Mouse (Mus musculus) forebrain, embryonic 14.5 days (tissue): ENCODE data around the gene Muc2. TPM values are rescaled to one million over a fixed set of nuclear protein-coding genes. Genes with fewer than 3 reads are reported as not detected.

Source experiments
- ATAC-seq: fragments of 200-750 bp; cut with Nextera tagmentation; 2 replicates; pipeline ENCODE4 v1.8.0; 2017; ENCODE audit warnings: mild to moderate bottlenecking, moderate library complexity
- DNase-seq: peaks from one replicate; pipeline ENCODE4 v3.0.0-alpha.2; 2015; ENCODE audit warnings: low spot score
- H3K27ac ChIP-seq: fragments of 300-500 bp; sonication (generic); 2 replicates; pipeline ENCODE4 v1.5.1; 2014; ENCODE audit warnings: low read depth, mild to moderate bottlenecking, control low read depth, low read length, moderate library complexity
- H3K27me3 ChIP-seq: fragments of 300-500 bp; sonication (generic); replicated peaks from 2 replicates; pipeline ENCODE4 v1.6.1; 2014; ENCODE audit warnings: low read length, control low read depth, mixed read lengths; ENCODE audit not compliant: control insufficient read depth, insufficient read depth
- H3K36me3 ChIP-seq: fragments of 300-500 bp; sonication (generic); 2 replicates; pipeline ENCODE4 v1.6.1; 2014; ENCODE audit warnings: low read length, control low read depth; ENCODE audit not compliant: control insufficient read depth, insufficient read depth
- H3K4me1 ChIP-seq: fragments of 300-500 bp; sonication (generic); 2 replicates; pipeline ENCODE4 v1.6.1; 2014; ENCODE audit warnings: antibody characterized with exemption, low read length, control low read depth; ENCODE audit not compliant: control insufficient read depth, insufficient read depth
- H3K4me2 ChIP-seq: fragments of 300-500 bp; sonication (generic); 2 replicates; pipeline ENCODE4 v1.6.1; 2014; ENCODE audit warnings: mild to moderate bottlenecking, control low read depth, low read length
- H3K4me3 ChIP-seq: fragments of 300-500 bp; sonication (generic); 2 replicates; pipeline ENCODE4 v1.5.1; 2014; ENCODE audit warnings: low read depth, low read length, control low read depth
- H3K9ac ChIP-seq: fragments of 300-500 bp; sonication (generic); 2 replicates; pipeline ENCODE4 v1.6.1; 2014; ENCODE audit warnings: mild to moderate bottlenecking, low read length, control low read depth, moderate library complexity
- H3K9me3 ChIP-seq: fragments of 300-500 bp; sonication (generic); replicated peaks from 2 replicates; pipeline ENCODE4 v1.6.1; 2016; ENCODE audit warnings: low read length, control low read depth, mixed read lengths; ENCODE audit not compliant: control insufficient read depth
- WGBS: fragments of 180-500 bp; shearing (Covaris S2); extraction: QIAGEN DNeasy Blood & Tissue Kit; methylation state at CpG from one replicate; pipeline ENCODE4 v1.1.7; 2014; 5-methylcytosine and 5-hydroxymethylcytosine counted together
- polyA plus RNA-seq: library from polyadenylated mRNA; unstranded; fragments of >200 nt; fragmentation: Nextera tagmentation; extraction: Ambion mirVana; gene quantifications from 2 replicates; pipeline ENCODE4 v1.2.1, GENCODE M21; 2014

The Muc2 gene
- polyA plus RNA-seq = not detected in 2 replicates

DNA sequence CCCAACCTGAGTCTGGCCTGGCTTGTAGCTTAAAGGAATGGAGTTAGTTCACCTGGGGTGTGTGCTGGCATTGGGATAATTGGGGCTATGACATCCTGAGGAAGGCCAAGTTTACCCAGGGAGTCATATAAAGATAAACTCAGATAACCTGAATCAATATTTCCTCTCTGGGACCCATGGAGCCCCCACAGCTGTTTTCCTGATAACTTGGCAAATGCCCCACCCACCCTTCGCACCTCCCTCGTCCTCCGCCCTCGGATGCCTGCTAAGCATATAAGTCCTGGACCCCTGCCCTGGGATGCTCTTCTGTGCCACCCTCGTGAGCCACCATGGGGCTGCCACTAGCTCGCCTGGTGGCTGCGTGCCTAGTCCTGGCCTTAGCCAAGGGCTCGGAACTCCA is at the start of gene Muc2:
TSS of gene Muc2 (plus strand) at position 301 of the 400 bp plus-strand sequence.
- DNase-seq = no peak
- H3K9me3 ChIP-seq = no peaks in the 10 kb centered on the region
- no peaks in the 10 kb centered on the region for H3K36me3 ChIP-seq
- H3K4me2 ChIP-seq = no peak within 1 kb of the TSS
- ATAC-seq = no peak
- 87% methylated on average over 8 of the region's 8 CpGs for WGBS
- no peak within 1 kb of the TSS for H3K27ac ChIP-seq
- no peak within 1 kb of the TSS for H3K9ac ChIP-seq
- H3K27me3 ChIP-seq = no peaks in the 10 kb centered on the region
- H3K4me1 ChIP-seq = no peaks in the 10 kb centered on the region
- H3K4me3 ChIP-seq = no peak within 1 kb of the TSS

DNA sequence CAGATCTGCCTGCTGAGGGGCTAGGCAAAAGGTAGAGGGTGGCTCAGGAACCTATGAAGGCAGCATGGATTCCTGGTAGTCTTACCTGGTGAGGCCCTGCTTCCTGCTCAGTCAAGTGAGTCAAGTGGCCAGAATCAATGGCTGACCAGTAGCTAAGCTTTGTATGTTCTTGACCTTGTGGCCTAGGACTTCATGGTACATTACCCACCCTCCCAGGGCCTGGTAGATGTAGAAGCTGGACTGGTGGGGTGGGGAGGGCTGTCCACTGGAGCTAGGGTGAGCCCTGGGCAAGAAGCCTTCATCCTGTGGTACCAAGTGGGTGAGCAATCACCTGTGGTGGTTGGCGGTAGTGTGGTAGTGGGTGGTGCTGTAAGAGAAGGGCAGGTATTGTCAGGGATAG is 47.8 kb upstream of the Muc2 start:
- Histone ChIP-seq H3K27ac (no peak overlapping the region), H3K9me3 (no peaks in the 10 kb centered on the region), H3K9ac (no peak overlapping the region), H3K36me3 (no peaks in the 10 kb centered on the region), H3K4me2 (no peak overlapping the region), H3K27me3 (no peaks in the 10 kb centered on the region), H3K4me1 (no peaks in the 10 kb centered on the region), H3K4me3 (no peak overlapping the region)
- 100% methylated on average over 1 of the region's 1 CpGs for WGBS
- ATAC-seq = no peak
- no peak for DNase-seq

DNA sequence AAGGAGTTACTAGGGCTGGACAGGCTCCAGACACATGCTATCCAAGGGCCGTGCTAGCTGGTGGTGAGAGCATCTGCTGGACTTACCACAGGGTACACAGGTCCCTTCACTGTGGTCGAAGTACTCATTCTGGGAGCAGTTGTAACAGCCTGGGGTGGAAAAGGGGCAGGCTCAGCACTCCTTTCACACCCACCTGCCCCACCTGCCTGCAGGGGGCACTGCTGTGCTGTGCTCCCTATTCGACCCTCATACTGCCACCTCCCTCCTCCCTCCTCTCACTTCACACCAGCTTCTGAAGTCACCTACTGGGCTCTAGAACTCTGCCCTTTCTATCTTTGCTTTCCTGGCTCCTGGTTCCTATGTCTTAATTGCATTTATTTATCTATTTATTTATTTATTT is 47.0 kb upstream of the Muc2 start:
- Histone ChIP-seq H3K27ac (no peak overlapping the region), H3K4me2 (no peak overlapping the region), H3K36me3 (no peaks in the 10 kb centered on the region), H3K4me3 (no peak overlapping the region), H3K9ac (no peak overlapping the region), H3K9me3 (no peaks in the 10 kb centered on the region), H3K27me3 (no peaks in the 10 kb centered on the region), H3K4me1 (no peaks in the 10 kb centered on the region)
- ATAC-seq (no peak), DNase-seq (no peak)
- WGBS = 50% methylated on average over 3 of the region's 3 CpGs

DNA sequence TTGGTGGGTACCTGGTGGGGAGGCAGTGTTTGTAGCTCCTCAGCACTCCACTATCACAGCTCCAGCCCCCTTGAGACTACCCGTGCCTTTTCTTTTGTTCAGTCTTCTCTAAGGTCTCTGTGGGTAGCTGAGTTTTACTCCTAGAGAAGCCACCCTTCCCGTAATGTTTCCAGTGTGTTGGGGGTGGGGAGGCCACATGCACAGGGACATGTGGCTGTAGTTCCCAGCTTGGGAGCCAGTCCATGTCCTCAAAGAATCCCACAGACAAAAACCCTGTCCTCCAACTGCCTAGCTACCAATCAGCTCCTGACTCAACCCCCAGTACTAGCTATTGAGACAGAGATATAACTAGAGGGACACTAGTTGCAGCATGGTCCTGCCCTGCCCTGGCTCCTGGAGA is 43.1 kb upstream of the Muc2 start:
- no peaks in the 10 kb centered on the region for H3K36me3 ChIP-seq
- no peak overlapping the region for H3K27ac ChIP-seq
- H3K4me1 ChIP-seq = no peaks in the 10 kb centered on the region
- no peaks in the 10 kb centered on the region for H3K9me3 ChIP-seq
- 69% methylated on average over 2 of the region's 2 CpGs for WGBS
- no peaks in the 10 kb centered on the region for H3K27me3 ChIP-seq
- no peak for ATAC-seq
- no peak overlapping the region for H3K4me3 ChIP-seq
- H3K9ac ChIP-seq = no peak overlapping the region
- no peak for DNase-seq
- no peak overlapping the region for H3K4me2 ChIP-seq

DNA sequence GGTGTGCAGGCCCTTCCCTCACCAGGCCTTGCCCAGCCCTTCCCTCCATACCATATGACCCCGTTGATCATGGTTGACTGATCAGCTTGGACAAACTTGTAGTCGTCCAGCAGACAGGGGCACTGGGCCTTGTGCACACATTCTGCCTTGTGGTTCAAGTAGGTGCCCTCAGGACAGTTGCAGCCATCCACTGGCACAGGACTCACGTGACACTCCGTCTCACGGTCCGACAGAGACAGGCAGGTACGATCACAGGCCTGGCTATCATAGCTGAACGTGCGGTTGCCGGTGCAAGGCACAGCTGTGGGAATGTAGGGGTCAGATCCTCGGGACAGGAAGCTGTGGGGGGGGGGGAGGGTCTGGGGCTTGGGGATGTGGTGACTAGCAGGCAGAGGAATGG is 42.3 kb upstream of the Muc2 start:
- Histone ChIP-seq H3K9ac (no peak overlapping the region), H3K27me3 (no peaks in the 10 kb centered on the region), H3K4me1 (no peaks in the 10 kb centered on the region), H3K36me3 (no peaks in the 10 kb centered on the region), H3K9me3 (no peaks in the 10 kb centered on the region), H3K27ac (no peak overlapping the region), H3K4me2 (no peak overlapping the region), H3K4me3 (no peak overlapping the region)
- ATAC-seq (no peak), DNase-seq (no peak)
- WGBS = 84% methylated on average over 11 of the region's 11 CpGs

DNA sequence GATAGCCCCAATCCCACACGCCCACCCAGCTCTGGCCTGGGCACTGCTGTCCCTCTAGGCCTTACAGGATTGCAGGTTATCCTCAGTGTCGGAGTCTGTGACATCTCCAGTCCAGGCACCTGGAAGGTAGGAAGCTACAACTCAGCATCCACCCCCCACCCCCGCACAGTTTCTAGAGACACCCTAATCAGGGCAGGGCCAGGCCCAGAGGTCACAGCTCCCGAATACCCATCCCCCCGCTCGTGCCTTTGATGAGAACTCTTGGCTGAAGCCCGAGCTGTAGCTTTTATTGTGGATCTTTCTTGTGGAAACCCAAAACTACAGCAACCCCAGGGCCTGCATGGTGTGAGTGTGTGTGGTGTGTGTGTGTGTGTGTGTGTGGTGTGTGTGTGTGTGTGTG is 37.9 kb upstream of the Muc2 start:
- WGBS = 49% methylated on average over 7 of the region's 7 CpGs
- no peak for DNase-seq

DNA sequence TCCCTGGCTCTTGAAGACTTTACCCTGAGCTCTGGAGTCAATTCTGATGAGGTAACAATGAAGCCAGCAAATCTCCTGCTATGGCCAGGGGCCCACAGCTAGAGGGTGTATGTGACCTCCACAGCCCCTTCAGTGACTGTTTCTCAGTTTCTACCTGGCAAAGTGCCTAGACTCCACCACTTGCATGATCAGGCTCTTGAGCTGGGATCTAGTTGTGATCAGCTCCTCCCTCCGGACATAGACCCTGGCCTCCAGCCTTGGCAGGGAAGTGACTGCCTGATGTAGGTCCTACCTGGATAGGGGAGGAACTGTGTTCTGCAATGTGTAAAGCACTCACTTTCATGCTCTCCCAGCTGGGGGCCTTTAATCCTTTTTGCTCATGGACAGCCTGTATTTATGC is 29.8 kb upstream of the Muc2 start:
- Histone ChIP-seq H3K9me3 (no peaks in the 10 kb centered on the region), H3K36me3 (no peaks in the 10 kb centered on the region), H3K9ac (no peak overlapping the region), H3K4me2 (no peak overlapping the region), H3K4me1 (no peaks in the 10 kb centered on the region), H3K4me3 (no peak overlapping the region), H3K27ac (no peak overlapping the region), H3K27me3 (no peaks in the 10 kb centered on the region)
- 91% methylated on average over 1 of the region's 1 CpGs for WGBS
- ATAC-seq = no peak
- DNase-seq = no peak

More for the DNA sequence above, 37.9 kb upstream of the Muc2 start:
- H3K4me3 ChIP-seq = no peak overlapping the region
- no peak overlapping the region for H3K27ac ChIP-seq
- H3K4me1 ChIP-seq = no peaks in the 10 kb centered on the region
- H3K4me2 ChIP-seq = no peak overlapping the region
- no peaks in the 10 kb centered on the region for H3K36me3 ChIP-seq
- no peaks in the 10 kb centered on the region for H3K27me3 ChIP-seq
- H3K9me3 ChIP-seq = no peaks in the 10 kb centered on the region
- no peak overlapping the region for H3K9ac ChIP-seq
- no peak for ATAC-seq

DNA sequence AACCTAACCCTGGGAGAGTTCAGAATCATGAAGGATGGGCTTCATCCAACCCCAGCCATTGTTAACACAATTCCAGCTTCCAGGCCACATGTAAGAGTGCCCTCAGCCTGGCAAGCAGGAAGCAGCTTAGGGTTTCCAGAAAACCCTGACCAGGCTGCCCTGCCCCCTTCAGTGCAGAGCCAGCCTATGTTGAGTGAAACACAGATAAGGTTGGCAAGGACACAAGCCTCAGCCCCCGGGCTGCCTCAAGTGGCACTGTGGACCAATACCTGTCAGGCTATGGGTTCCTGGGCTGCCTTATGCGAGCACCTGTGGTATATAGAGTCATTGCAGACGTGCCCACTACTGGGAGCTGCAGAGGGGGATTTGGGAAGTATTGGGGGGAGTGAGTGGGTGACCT is 28.7 kb upstream of the Muc2 start:
- DNase-seq = no peak
- no peak overlapping the region for H3K27ac ChIP-seq
- no peak for ATAC-seq
- no peaks in the 10 kb centered on the region for H3K27me3 ChIP-seq
- no peaks in the 10 kb centered on the region for H3K4me1 ChIP-seq
- 71% methylated on average over 3 of the region's 3 CpGs for WGBS
- H3K4me3 ChIP-seq = no peak overlapping the region
- no peaks in the 10 kb centered on the region for H3K9me3 ChIP-seq
- H3K4me2 ChIP-seq = no peak overlapping the region
- no peak overlapping the region for H3K9ac ChIP-seq
- H3K36me3 ChIP-seq = no peaks in the 10 kb centered on the region

DNA sequence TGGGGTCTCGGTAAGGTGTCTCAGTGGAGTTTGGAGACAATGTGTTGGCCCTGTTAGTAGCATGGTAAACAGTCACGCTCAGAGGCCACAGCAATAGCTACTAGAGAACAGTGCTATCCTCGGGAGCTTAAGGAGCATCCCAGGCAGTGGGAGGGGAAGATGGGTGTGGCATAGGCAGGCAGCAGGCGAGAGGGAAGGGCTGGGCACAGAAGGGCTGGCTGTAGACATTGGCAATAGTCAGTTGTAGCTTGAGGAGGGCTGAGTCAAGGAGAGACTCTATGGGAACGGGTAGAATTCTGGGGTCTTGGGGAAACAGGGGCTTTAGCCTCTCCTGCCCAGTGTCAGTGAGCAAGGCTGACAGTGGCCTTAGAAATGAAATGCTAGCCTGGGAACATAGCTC is 27.9 kb upstream of the Muc2 start:
- H3K4me3 ChIP-seq = no peak overlapping the region
- no peak overlapping the region for H3K4me2 ChIP-seq
- no peaks in the 10 kb centered on the region for H3K27me3 ChIP-seq
- no peak for ATAC-seq
- no peaks in the 10 kb centered on the region for H3K36me3 ChIP-seq
- 62% methylated on average over 5 of the region's 5 CpGs for WGBS
- H3K9me3 ChIP-seq = no peaks in the 10 kb centered on the region
- H3K4me1 ChIP-seq = no peaks in the 10 kb centered on the region
- no peak overlapping the region for H3K27ac ChIP-seq
- no peak overlapping the region for H3K9ac ChIP-seq
- DNase-seq = no peak
